Comparison of ENCODE assay signal across 14 mouse cellular contexts in the genomic region with DNA sequence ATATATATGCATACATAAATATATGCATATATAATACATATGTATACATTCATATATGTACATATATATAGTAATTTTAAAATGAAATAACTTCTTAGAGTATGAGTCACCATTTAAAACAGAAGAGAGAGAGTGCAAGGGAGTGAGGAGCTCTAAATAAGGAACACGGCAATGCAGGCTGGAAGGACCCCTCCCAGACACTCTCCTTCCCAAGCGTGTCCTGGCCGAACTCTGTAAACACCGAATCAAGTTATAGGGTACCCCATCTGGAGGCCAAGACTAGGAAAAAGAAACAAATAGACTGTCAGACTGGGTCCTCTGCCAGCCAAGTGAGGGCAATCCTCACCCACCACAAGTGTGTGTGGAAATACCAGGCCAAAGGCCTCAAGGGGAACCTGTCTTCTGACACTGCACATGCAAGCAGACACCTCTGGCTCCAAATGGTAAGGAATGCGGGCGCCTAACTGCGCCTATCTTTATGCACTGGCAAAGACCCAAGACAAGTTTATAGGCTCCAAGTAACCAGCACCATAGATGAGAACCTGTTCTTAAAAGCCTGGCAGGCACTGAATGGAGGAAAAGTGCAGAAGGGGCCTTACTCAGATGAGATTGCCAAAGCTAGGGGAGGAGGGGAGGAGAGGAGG.
DNase-seq lines count a peak whose midpoint lies in the region; ATAC-seq and TF ChIP-seq lines count a peak whose summit lies in the region.
"Had no signal": no experiment of that assay in that cellular context is flagged by ENCODE, and none has a peak within 500 bp of the region (broad histone marks: within the 10 kb centered on the region; RNA-seq: fewer than 3 reads in every experiment).

No protein-coding gene starts in this region.

- no peaks in the 10 kb centered on the region for H3K27me3 ChIP-seq in intestine, embryonic 15.5 days (replicated peaks)
- no peaks in the 10 kb centered on the region for H3K27me3 ChIP-seq in intestine, postnatal 0 days (replicated peaks; ENCODE audit: control insufficient read depth, insufficient read depth, low read length)
- H3K27me3 ChIP-seq in heart, embryonic 11.5 days (ENCODE audit: control insufficient read depth, insufficient read depth, low read length), result no peaks in the 10 kb centered on the region
- no peaks in the 10 kb centered on the region for H3K27me3 ChIP-seq in limb, embryonic 13.5 days
- H3K27me3 ChIP-seq in forebrain, embryonic 13.5 days, result no peaks in the 10 kb centered on the region
- H3K27me3 ChIP-seq: hindbrain, embryonic 12.5 days had no signal

- no peak for TF ChIP-seq CTCF in intestine, postnatal 0 days (IDR thresholded peaks at IDR 0.05; ENCODE audit: low read depth)
- TF ChIP-seq CTCF in brain, embryonic 14.5 days (IDR thresholded peaks at IDR 0.05; ENCODE audit: borderline replicate concordance, extremely low read depth, insufficient read depth, insufficient read length), result no peak

- peak; percentile 18; the same call in 1 of the 2 replicates for ATAC-seq in intestine, embryonic 15.5 days
- no peak for ATAC-seq in intestine, postnatal 0 days
- peak; percentile 65; the same call in 1 of the 2 replicates for ATAC-seq in heart, embryonic 11.5 days (replicated peaks; ENCODE audit: insufficient number of reproducible peaks, low FRiP score, low TSS enrichment)
- peak; percentile 46; the same call in 1 of the 2 replicates for ATAC-seq in limb, embryonic 13.5 days (ENCODE audit: low FRiP score, low read depth)
- no peak for ATAC-seq in forebrain, embryonic 13.5 days

- H3K36me3 ChIP-seq in intestine, embryonic 15.5 days, result no peaks in the 10 kb centered on the region
- H3K36me3 ChIP-seq in intestine, postnatal 0 days (ENCODE audit: control insufficient read depth, insufficient read depth), result no peaks in the 10 kb centered on the region
- no peaks in the 10 kb centered on the region for H3K36me3 ChIP-seq in heart, embryonic 11.5 days (ENCODE audit: control insufficient read depth, insufficient read depth, low read length)
- no peaks in the 10 kb centered on the region for H3K36me3 ChIP-seq in limb, embryonic 13.5 days
- no peaks in the 10 kb centered on the region for H3K36me3 ChIP-seq in forebrain, embryonic 13.5 days (ENCODE audit: poor library complexity, severe bottlenecking)
- H3K36me3 ChIP-seq: G1E; hindbrain, embryonic 12.5 days had no signal

- H3K4me3 ChIP-seq in intestine, embryonic 15.5 days (replicated peaks), result no peak overlapping the region
- H3K4me3 ChIP-seq in intestine, postnatal 0 days (ENCODE audit: low read depth, low read length), result no peak overlapping the region
- no peak overlapping the region for H3K4me3 ChIP-seq in heart, embryonic 11.5 days (ENCODE audit: low read depth, low read length)
- no peak overlapping the region for H3K4me3 ChIP-seq in limb, embryonic 13.5 days
- no peak overlapping the region for H3K4me3 ChIP-seq in forebrain, embryonic 13.5 days
- H3K4me3 ChIP-seq: hindbrain, embryonic 12.5 days had no signal

- no peak overlapping the region for H3K9ac ChIP-seq in intestine, embryonic 15.5 days
- H3K9ac ChIP-seq in intestine, postnatal 0 days (ENCODE audit: low read depth, low read length), result no peak overlapping the region
- no peak overlapping the region for H3K9ac ChIP-seq in heart, embryonic 11.5 days (ENCODE audit: low read depth, low read length)
- H3K9ac ChIP-seq in limb, embryonic 13.5 days, result no peak overlapping the region
- no peak overlapping the region for H3K9ac ChIP-seq in forebrain, embryonic 13.5 days
- H3K9ac ChIP-seq: hindbrain, embryonic 12.5 days had no signal

- peak; percentile 41 for DNase-seq in brain, embryonic 14.5 days (ENCODE audit: low read depth)
- DNase-seq in layer of hippocampus, postnatal 10 days (ENCODE audit: low spot score in 2 of 2), result no peak
- no peak for DNase-seq in Muller cell, postnatal 12 days (ENCODE audit: inconsistent ontology term)
- DNase-seq: B cell, adult 2 months; cerebellum, postnatal 14 days; kidney, postnatal 14 days; midbrain, embryonic 14.5 days had no signal

- H3K27ac ChIP-seq in intestine, embryonic 15.5 days, result peak overlapping the region; percentile 22; the same call in 1 of the 2 replicates
- H3K27ac ChIP-seq in intestine, postnatal 0 days (ENCODE audit: low read depth, low read length), result no peak overlapping the region
- peak overlapping the region; percentile 82 for H3K27ac ChIP-seq in heart, embryonic 11.5 days (ENCODE audit: low read depth, low read length)
- H3K27ac ChIP-seq in limb, embryonic 13.5 days, result 0 out of 2 replicates have a peak overlapping the region, but pooled peaks have one; percentile 7
- no peak overlapping the region for H3K27ac ChIP-seq in forebrain, embryonic 13.5 days
- H3K27ac ChIP-seq: hindbrain, embryonic 12.5 days had no signal

- H3K9me3 ChIP-seq in intestine, embryonic 15.5 days, result no peaks in the 10 kb centered on the region
- no peaks in the 10 kb centered on the region for H3K9me3 ChIP-seq in intestine, postnatal 0 days (ENCODE audit: control insufficient read depth)
- H3K9me3 ChIP-seq in heart, embryonic 11.5 days (replicated peaks; ENCODE audit: control insufficient read depth, low read length), result no peaks in the 10 kb centered on the region
- H3K9me3 ChIP-seq in limb, embryonic 13.5 days, result no peaks in the 10 kb centered on the region
- no peaks in the 10 kb centered on the region for H3K9me3 ChIP-seq in forebrain, embryonic 13.5 days (replicated peaks)
- H3K9me3 ChIP-seq: hindbrain, embryonic 12.5 days had no signal

- 67% methylated on average over 7 of the region's 7 CpGs for WGBS in intestine, embryonic 15.5 days
- WGBS in intestine, postnatal 0 days, result 65% methylated on average over 7 of the region's 7 CpGs
- 40% methylated on average over 7 of the region's 7 CpGs for WGBS in heart, embryonic 11.5 days (ENCODE audit: insufficient replicate concordance)
- WGBS in limb, embryonic 13.5 days, result 58% methylated on average over 7 of the region's 7 CpGs
- WGBS in forebrain, embryonic 13.5 days, result 87% methylated on average over 7 of the region's 7 CpGs

- H3K4me2 ChIP-seq in intestine, embryonic 15.5 days (replicated peaks), result no peak overlapping the region
- no peak overlapping the region for H3K4me2 ChIP-seq in intestine, postnatal 0 days (replicated peaks; ENCODE audit: low read depth)
- peak overlapping the region; percentile 25; the same call in 1 of the 2 replicates for H3K4me2 ChIP-seq in heart, embryonic 11.5 days
- no peak overlapping the region; the same call in 1 of the 2 replicates for H3K4me2 ChIP-seq in limb, embryonic 13.5 days (replicated peaks)
- H3K4me2 ChIP-seq in forebrain, embryonic 13.5 days, result no peak overlapping the region
- H3K4me2 ChIP-seq: hindbrain, embryonic 12.5 days had no signal

- no peak for TF ChIP-seq POLR2A in brain, embryonic 14.5 days (IDR thresholded peaks at IDR 0.05; ENCODE audit: borderline replicate concordance, extremely low read depth, insufficient read depth, insufficient read length, poor library complexity, severe bottlenecking)

- peaks cover 16% of the 10 kb centered on the region for H3K4me1 ChIP-seq in intestine, embryonic 15.5 days (replicated peaks)
- H3K4me1 ChIP-seq in intestine, postnatal 0 days (replicated peaks; ENCODE audit: control insufficient read depth, insufficient read depth, low read length), result peaks cover 8% of the 10 kb centered on the region; the same call in 1 of the 2 replicates
- H3K4me1 ChIP-seq in heart, embryonic 11.5 days (ENCODE audit: control insufficient read depth, insufficient read depth, low read length), result peaks cover 44% of the 10 kb centered on the region
- H3K4me1 ChIP-seq in limb, embryonic 13.5 days, result peaks cover 51% of the 10 kb centered on the region
- peaks cover 10% of the 10 kb centered on the region for H3K4me1 ChIP-seq in forebrain, embryonic 13.5 days
- H3K4me1 ChIP-seq: hindbrain, embryonic 12.5 days had no signal

Comparison
In these comparisons a context has a peak if more than half of its experiments do, and no peak if none do; other contexts are left out.
1. ATAC-seq: peak in intestine, embryonic 15.5 days (single experiment), heart, embryonic 11.5 days (single experiment) and limb, embryonic 13.5 days (single experiment); none in intestine, postnatal 0 days (single experiment) and forebrain, embryonic 13.5 days (single experiment).
2. H3K27ac ChIP-seq: peak in intestine, embryonic 15.5 days (single experiment), heart, embryonic 11.5 days (single experiment) and limb, embryonic 13.5 days (single experiment); none in intestine, postnatal 0 days (single experiment) and forebrain, embryonic 13.5 days (single experiment).